Mouse (Mus musculus): ENCODE data around the gene Slc27a3. TPM values are rescaled to one million over a fixed set of nuclear protein-coding genes. Genes with fewer than 3 reads are reported as not detected.
A peak's percentile ranks its signal among the peaks of the same experiment; 100 is the strongest.

Slc27a3 gene
- polyA plus RNA-seq (2015; fragmentation: Nextera tagmentation; extraction: Ambion mirVana): 1.1 and 1.5 TPM in 2 replicates

DNA sequence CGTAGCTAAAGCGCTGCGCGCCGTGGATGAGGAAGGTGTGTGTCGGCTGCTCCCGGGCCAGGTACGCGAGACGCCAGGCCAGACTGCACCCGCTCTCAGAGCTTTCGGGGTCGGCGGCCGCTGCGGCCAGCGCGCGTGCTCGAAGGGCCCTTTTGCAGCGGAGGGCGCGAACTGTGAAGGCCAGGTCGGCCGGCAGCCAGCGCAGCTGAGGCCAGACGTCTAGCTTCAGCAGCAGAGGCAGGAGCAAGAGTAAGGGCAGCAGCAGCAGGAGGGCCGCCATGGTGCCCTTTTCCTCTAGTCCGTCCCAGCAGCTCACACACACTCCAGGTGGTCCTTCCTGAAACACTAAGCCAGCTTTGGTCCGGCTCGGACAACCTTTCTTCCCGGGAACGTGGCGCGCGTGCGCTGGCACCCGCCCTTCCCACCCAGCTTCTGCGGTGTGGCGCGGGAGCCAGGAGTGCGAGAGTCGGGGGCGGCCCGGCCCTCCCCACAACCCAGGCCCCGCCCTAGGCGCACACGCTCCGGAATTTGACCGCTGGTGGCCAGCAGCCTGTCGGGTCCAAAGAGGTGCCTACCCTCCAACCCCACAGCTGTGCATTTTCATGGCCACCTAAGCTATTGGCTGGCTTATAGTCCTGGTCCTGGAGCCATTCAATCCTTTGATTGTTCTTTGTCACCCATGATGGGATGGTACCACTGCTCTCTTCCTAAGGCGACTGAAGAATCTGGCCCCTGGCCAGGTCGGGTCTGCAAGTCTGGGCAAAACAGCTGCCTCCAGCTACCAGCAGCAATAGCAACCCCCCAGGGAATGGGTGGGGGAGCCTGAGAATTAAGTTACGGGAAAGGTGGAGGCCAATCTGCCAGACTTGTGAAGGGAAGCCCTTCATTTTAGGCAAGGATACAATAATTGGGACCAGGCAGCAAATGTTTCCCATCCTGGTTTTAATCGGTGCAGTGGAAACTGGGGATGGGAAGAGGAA, at the start of gene Slc27a3:
TSS of gene Slc27a3 (minus strand) at position 428 of the 980 bp plus-strand sequence.
- peak; percentile 54 for ATAC-seq (ENCODE audit: low read depth)
- peak within 1 kb of the TSS; percentile 68 for H3K4me2 ChIP-seq (ENCODE audit: low read depth, low read length)
- no peaks in the 10 kb centered on the region for H3K9me3 ChIP-seq (replicated peaks; ENCODE audit: control insufficient read depth, low read length)
- peaks cover 9% of the 10 kb centered on the region; the same call in 1 of the 2 replicates for H3K36me3 ChIP-seq (ENCODE audit: control insufficient read depth, insufficient read depth)
- 4% methylated on average over 55 of the region's 55 CpGs for WGBS (ENCODE audit: insufficient replicate concordance)
- no peak within 1 kb of the TSS for H3K27ac ChIP-seq (ENCODE audit: low read length)
- peaks cover 28% of the 10 kb centered on the region for H3K27me3 ChIP-seq (ENCODE audit: control insufficient read depth, insufficient read depth, low read depth, low read length)
- H3K4me3 ChIP-seq (ENCODE audit: low read depth, low read length): peak within 1 kb of the TSS; percentile 56
- peak within 1 kb of the TSS; percentile 42; the same call in 1 of the 2 replicates for H3K9ac ChIP-seq (ENCODE audit: low read depth, low read length)
- H3K4me1 ChIP-seq (ENCODE audit: control insufficient read depth, low read depth, low read length): peaks cover 11% of the 10 kb centered on the region

- Histone ChIP-seq H3K27ac (ENCODE audit: low read length) (no peak overlapping the region), H3K4me2 (ENCODE audit: low read depth, low read length) (no peak overlapping the region), H3K9ac (ENCODE audit: low read depth, low read length) (no peak overlapping the region), H3K27me3 (ENCODE audit: control insufficient read depth, insufficient read depth, low read depth, low read length) (no peaks in the 10 kb centered on the region), H3K4me1 (ENCODE audit: control insufficient read depth, low read depth, low read length) (peaks cover 10% of the 10 kb centered on the region), H3K4me3 (ENCODE audit: low read depth, low read length) (no peak overlapping the region), H3K36me3 (ENCODE audit: control insufficient read depth, insufficient read depth) (no peaks in the 10 kb centered on the region), H3K9me3 (replicated peaks; ENCODE audit: control insufficient read depth, low read length) (no peaks in the 10 kb centered on the region)
- 44% methylated on average over 4 of the region's 4 CpGs for WGBS (ENCODE audit: insufficient replicate concordance)
- ATAC-seq (ENCODE audit: low read depth): no peak
Measured at GRCm38 (mm10) chr3:90437131-90437530, 47.4 kb upstream of the Slc27a3 start.

GRCm38 (mm10) chr3:90434073-90434730, 44.5 kb upstream of the Slc27a3 start:
- Histone ChIP-seq H3K4me1 (ENCODE audit: control insufficient read depth, low read depth, low read length) (peaks cover 26% of the 10 kb centered on the region), H3K36me3 (ENCODE audit: control insufficient read depth, insufficient read depth) (no peaks in the 10 kb centered on the region), H3K4me2 (ENCODE audit: low read depth, low read length) (peak overlapping the region; percentile 94), H3K4me3 (ENCODE audit: low read depth, low read length) (peak overlapping the region; percentile 83), H3K27me3 (ENCODE audit: control insufficient read depth, insufficient read depth, low read depth, low read length) (no peaks in the 10 kb centered on the region), H3K9me3 (replicated peaks; ENCODE audit: control insufficient read depth, low read length) (no peaks in the 10 kb centered on the region), H3K9ac (ENCODE audit: low read depth, low read length) (peak overlapping the region; percentile 87), H3K27ac (ENCODE audit: low read length) (peak overlapping the region; percentile 97)
- WGBS (ENCODE audit: insufficient replicate concordance): 45% methylated on average over 11 of the region's 11 CpGs
- no peak for ATAC-seq (ENCODE audit: low read depth)

GRCm38 (mm10) chr3:90433381-90434020, 43.8 kb upstream of the Slc27a3 start, which contains the start of gene Ints3:
Gene Ints3, minus strand, starts transcription at chr3:90433622.
- peaks cover 27% of the 10 kb centered on the region for H3K4me1 ChIP-seq (ENCODE audit: control insufficient read depth, low read depth, low read length)

DNA sequence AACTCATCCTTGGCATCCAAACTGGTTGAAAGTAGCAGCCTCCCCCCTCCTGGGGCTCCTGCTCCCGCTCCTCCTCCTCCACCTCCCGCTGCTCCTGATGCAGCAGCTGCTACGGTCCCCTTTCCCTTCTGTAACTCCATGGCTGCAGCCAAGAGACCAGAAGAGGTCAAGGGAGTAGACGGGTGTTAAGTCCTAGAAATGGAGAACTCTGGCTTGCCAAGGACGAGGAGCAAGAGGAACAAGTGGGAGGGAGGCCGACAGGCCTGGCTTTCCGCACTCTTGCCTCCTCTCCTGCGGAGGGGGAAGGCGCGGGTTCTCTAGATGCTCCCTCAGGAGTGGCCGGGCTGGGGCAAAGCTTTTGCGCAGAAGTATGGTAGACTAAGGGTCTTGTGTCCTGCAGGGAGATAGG, 43.1 kb upstream of the Slc27a3 start:
- H3K4me3 ChIP-seq (ENCODE audit: low read depth, low read length): peak overlapping the region; percentile 83
- peaks cover 31% of the 10 kb centered on the region for H3K4me1 ChIP-seq (ENCODE audit: control insufficient read depth, low read depth, low read length)
- ATAC-seq (ENCODE audit: low read depth): no peak
- H3K4me2 ChIP-seq (ENCODE audit: low read depth, low read length): peak overlapping the region; percentile 94
- no peaks in the 10 kb centered on the region for H3K9me3 ChIP-seq (replicated peaks; ENCODE audit: control insufficient read depth, low read length)
- H3K9ac ChIP-seq (ENCODE audit: low read depth, low read length): peak overlapping the region; percentile 87
- H3K27me3 ChIP-seq (ENCODE audit: control insufficient read depth, insufficient read depth, low read depth, low read length): no peaks in the 10 kb centered on the region
- 0% methylated on average over 9 of the region's 12 CpGs for WGBS (ENCODE audit: insufficient replicate concordance)
- H3K27ac ChIP-seq (ENCODE audit: low read length): peak overlapping the region; percentile 97
- H3K36me3 ChIP-seq (ENCODE audit: control insufficient read depth, insufficient read depth): no peaks in the 10 kb centered on the region

More at GRCm38 (mm10) chr3:90433381-90434020, 43.8 kb upstream of the Slc27a3 start, which contains the start of gene Ints3:
- peak within 1 kb of the TSS; percentile 87 for H3K9ac ChIP-seq (ENCODE audit: low read depth, low read length)
- peak within 1 kb of the TSS; percentile 83 for H3K4me3 ChIP-seq (ENCODE audit: low read depth, low read length)
- H3K9me3 ChIP-seq (replicated peaks; ENCODE audit: control insufficient read depth, low read length): no peaks in the 10 kb centered on the region
- ATAC-seq (ENCODE audit: low read depth): peak; percentile 98
- under 1% methylated on average over 52 of the region's 52 CpGs for WGBS (ENCODE audit: insufficient replicate concordance)
- H3K36me3 ChIP-seq (ENCODE audit: control insufficient read depth, insufficient read depth): no peaks in the 10 kb centered on the region
- peak within 1 kb of the TSS; percentile 97 for H3K27ac ChIP-seq (ENCODE audit: low read length)
- no peaks in the 10 kb centered on the region for H3K27me3 ChIP-seq (ENCODE audit: control insufficient read depth, insufficient read depth, low read depth, low read length)
- H3K4me2 ChIP-seq (ENCODE audit: low read depth, low read length): peak within 1 kb of the TSS; percentile 94

- Histone ChIP-seq H3K4me1 (ENCODE audit: control insufficient read depth, low read depth, low read length) (peaks cover 32% of the 10 kb centered on the region), H3K9ac (ENCODE audit: low read depth, low read length) (peak overlapping the region; percentile 87), H3K4me3 (ENCODE audit: low read depth, low read length) (peak overlapping the region; percentile 83), H3K4me2 (ENCODE audit: low read depth, low read length) (peak overlapping the region; percentile 94), H3K36me3 (ENCODE audit: control insufficient read depth, insufficient read depth) (no peaks in the 10 kb centered on the region), H3K27ac (ENCODE audit: low read length) (no peak overlapping the region), H3K27me3 (ENCODE audit: control insufficient read depth, insufficient read depth, low read depth, low read length) (no peaks in the 10 kb centered on the region), H3K9me3 (replicated peaks; ENCODE audit: control insufficient read depth, low read length) (no peaks in the 10 kb centered on the region)
- ATAC-seq (ENCODE audit: low read depth): no peak
- WGBS (ENCODE audit: insufficient replicate concordance): 10% methylated on average over 2 of the region's 2 CpGs
Measured at GRCm38 (mm10) chr3:90432348-90432747, 42.6 kb upstream of the Slc27a3 start.

DNA sequence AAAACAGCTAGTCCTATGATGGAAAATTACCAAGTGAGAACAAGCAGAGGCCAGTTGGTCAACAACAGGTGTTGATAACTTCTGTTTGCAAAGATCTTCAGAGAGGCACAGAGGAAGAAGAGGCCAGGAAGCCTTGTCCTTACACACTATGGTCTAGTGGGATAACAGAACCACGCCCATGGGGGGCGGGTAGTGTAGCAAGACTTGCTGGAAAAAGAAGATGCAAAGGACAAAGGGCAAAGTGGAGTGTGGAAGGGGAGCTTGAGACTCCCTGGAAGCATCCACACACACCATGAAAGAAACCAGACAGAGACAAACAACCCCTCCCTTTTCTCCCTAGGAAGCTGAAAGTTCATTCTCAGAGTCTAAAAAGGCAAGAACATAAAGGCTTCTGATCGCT, 39.8 kb upstream of the Slc27a3 start:
- H3K27ac ChIP-seq (ENCODE audit: low read length): no peak overlapping the region
- H3K4me3 ChIP-seq (ENCODE audit: low read depth, low read length): no peak overlapping the region
- WGBS (ENCODE audit: insufficient replicate concordance): 53% methylated on average over 3 of the region's 3 CpGs
- no peaks in the 10 kb centered on the region for H3K27me3 ChIP-seq (ENCODE audit: control insufficient read depth, insufficient read depth, low read depth, low read length)
- no peak overlapping the region for H3K4me2 ChIP-seq (ENCODE audit: low read depth, low read length)
- no peaks in the 10 kb centered on the region for H3K36me3 ChIP-seq (ENCODE audit: control insufficient read depth, insufficient read depth)
- H3K4me1 ChIP-seq (ENCODE audit: control insufficient read depth, low read depth, low read length): peaks cover 32% of the 10 kb centered on the region
- no peaks in the 10 kb centered on the region for H3K9me3 ChIP-seq (replicated peaks; ENCODE audit: control insufficient read depth, low read length)
- H3K9ac ChIP-seq (ENCODE audit: low read depth, low read length): no peak overlapping the region; the same call in 1 of the 2 replicates
- no peak for ATAC-seq (ENCODE audit: low read depth)

DNA sequence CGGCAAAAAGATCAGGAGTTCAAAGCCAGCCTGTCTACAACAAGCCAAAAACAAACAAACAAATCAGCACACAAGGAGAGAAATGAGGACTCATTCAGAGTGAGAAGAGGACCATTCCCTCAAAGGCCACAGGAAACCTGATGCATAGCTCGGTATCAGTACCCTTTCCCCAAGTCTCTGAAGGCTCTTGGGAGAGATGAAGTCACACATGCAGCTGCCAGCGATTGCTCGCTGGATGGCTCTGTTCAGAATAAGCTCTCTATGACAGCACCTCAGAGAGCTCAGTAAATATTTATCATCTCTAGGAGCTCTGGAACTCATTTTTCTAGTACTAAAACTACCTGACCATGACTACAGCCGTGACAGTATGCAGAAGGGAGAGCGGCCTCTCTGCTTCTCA, 38.4 kb upstream of the Slc27a3 start:
- Histone ChIP-seq H3K9me3 (replicated peaks; ENCODE audit: control insufficient read depth, low read length) (no peaks in the 10 kb centered on the region), H3K27ac (ENCODE audit: low read length) (no peak overlapping the region), H3K4me1 (ENCODE audit: control insufficient read depth, low read depth, low read length) (peaks cover 27% of the 10 kb centered on the region), H3K4me2 (ENCODE audit: low read depth, low read length) (no peak overlapping the region), H3K4me3 (ENCODE audit: low read depth, low read length) (no peak overlapping the region), H3K36me3 (ENCODE audit: control insufficient read depth, insufficient read depth) (no peaks in the 10 kb centered on the region), H3K27me3 (ENCODE audit: control insufficient read depth, insufficient read depth, low read depth, low read length) (no peaks in the 10 kb centered on the region), H3K9ac (ENCODE audit: low read depth, low read length) (no peak overlapping the region)
- 73% methylated on average over 6 of the region's 6 CpGs for WGBS (ENCODE audit: insufficient replicate concordance)
- no peak for ATAC-seq (ENCODE audit: low read depth)

All from liver, embryonic 16.5 days (tissue).